Mouse (Mus musculus) adrenal gland, postnatal 10 days (tissue): ENCODE data around the gene Map3k9. TPM values are rescaled to one million over a fixed set of nuclear protein-coding genes. Genes with fewer than 3 reads are reported as not detected.

ENCODE experiments used
- DNase-seq: peaks from one replicate; pipeline ENCODE4 v3.0.0; 2021; ENCODE audit warnings: mixed read lengths
- long read RNA-seq, 2 experiments: library from polyadenylated mRNA; stranded (forward); transcript quantifications; one replicate each; pipeline ENCODE4 v2.0.0; 2021
- total RNA-seq, 2 experiments: library from RNA; stranded (reverse); gene quantifications; 2 replicates each; pipeline ENCODE4 v1.2.3; 2021

Map3k9 gene
- total RNA-seq = 1 to 10 TPM; 1.1 to 2.0 TPM
- long read RNA-seq, experiment 1, full-length matches to known transcripts = 2 of 2 reads
- long read RNA-seq, experiment 1, partial matches to known transcripts = 0 of 2 reads
- long read RNA-seq, experiment 1, other reads (novel, unspliced or antisense) = 0 of 2 reads
- long read RNA-seq, experiment 2, full-length matches to known transcripts = 1 of 1 reads
- long read RNA-seq, experiment 2, partial matches to known transcripts = 0 of 1 reads
- long read RNA-seq, experiment 2, other reads (novel, unspliced or antisense) = 0 of 1 reads

DNA sequence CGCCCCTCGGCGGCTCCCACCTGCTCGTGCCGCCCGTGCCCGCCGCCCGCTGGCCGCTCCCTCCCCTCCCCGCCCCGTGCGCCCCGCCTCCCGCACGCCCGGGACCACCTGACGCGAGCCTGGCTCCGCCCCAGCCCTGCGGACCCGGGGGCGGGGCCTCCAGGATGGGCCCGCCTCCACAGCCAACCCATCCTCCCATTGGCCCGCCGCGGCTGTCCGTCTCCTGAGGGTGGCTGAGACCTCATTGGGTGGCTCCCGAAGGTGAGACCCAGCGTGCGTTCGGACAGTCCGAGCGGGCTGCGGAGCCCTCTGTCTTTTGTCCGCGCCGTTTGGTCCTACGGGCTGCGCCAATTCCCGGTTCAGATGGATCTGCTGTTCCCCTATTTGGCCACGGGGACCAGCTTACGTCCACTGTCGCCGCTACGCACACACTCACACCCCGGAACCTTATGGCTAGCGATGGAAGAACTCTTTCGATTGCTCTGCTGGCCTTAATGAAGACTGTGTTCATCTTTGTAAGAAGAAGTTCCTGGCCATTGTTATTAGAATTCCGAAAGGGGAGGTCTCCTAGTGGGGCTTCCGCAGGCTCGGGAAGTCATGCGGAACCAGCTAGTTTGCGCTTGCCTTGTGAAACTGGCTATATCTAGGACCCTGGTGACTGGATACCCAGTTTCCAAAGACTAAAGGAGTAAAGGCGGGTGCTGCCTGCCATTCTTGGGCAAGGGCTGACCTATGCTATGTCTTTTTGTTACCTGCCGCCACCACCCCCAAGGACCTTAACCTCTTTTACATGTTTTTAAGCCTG is at the start of gene Map3k9:
Gene Map3k9 (minus strand): TSS at position 71 of the 805 bp plus-strand sequence.
- DNase-seq = peak; percentile 96

- DNase-seq = no peak
Measured at GRCm38 (mm10) chr12:81828355-81828754, 47.4 kb upstream of the Map3k9 start.

DNA sequence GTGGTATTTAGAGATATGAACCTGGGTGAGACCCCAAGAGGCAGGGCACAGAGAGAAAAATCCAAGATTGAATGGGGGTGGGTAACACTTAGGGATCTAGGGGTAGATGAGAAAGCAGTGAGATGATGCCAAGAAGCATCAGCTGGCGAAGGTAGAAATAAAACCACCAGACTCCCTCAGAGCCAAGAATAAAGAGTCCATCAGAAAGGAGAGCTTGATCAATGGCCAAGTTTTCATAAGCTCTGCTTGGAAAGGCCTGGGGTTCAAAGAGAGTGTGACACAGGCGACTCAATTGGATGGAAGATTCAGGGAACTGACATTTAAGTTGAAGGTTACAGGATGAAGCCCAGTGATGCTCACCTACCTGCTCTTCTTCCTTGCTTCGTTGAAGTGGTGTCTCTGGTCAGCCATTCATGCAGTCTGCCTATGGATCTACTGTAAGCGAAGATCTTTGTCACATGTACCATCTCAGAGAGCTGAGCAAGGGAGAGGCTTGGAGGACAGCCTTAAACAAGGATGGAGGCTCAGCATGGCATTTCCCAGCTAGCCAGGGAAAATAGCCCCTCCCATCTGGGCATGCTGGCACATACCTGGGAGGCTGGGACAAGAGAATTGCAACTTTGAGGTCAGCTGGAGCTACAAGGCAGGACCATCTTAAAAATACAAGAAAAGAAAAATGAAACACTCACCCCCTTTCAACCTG is 42.0 kb upstream of the Map3k9 start:
- DNase-seq = no peak

GRCm38 (mm10) chr12:81822176-81822575 is 41.2 kb upstream of the Map3k9 start:
- DNase-seq = no peak

DNA sequence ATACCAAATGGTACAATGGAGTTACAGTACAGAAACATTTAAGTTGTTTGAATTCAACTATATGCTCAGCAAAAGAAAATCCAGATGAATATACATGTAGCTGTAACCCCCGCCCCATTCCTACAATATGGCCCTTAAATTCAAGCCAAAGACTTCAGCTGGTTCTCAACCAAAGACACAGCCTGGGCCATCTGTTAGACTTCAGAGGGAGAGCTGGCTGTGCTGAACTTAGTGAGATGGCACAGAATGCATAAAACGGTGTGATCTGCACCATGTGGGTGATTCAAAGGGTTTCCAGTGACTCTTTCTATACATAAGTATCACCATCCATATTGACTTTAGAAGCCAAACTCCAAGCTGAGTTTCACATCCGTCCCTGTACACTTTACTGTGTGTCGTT is 39.7 kb upstream of the Map3k9 start:
- no peak for DNase-seq

DNA sequence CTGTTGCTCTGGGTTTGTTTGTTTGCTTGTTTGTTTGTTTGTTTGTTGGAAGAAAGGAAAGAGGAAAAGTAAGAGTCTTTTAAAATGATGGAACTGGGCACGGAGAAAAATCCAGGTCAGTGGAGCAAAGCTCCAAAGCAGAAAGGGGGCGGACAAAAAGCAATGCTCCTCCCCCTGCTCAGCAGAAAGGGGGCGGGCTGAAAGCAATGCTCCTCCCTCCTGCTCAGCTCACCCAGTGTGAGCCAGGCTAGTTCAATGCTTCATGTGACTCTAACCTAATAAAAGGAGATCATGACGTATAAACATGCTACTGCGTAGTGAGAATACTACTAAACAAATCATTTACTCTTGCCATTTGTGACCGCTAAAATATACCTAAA is 36.1 kb upstream of the Map3k9 start:
- DNase-seq = peak; percentile 36

DNA sequence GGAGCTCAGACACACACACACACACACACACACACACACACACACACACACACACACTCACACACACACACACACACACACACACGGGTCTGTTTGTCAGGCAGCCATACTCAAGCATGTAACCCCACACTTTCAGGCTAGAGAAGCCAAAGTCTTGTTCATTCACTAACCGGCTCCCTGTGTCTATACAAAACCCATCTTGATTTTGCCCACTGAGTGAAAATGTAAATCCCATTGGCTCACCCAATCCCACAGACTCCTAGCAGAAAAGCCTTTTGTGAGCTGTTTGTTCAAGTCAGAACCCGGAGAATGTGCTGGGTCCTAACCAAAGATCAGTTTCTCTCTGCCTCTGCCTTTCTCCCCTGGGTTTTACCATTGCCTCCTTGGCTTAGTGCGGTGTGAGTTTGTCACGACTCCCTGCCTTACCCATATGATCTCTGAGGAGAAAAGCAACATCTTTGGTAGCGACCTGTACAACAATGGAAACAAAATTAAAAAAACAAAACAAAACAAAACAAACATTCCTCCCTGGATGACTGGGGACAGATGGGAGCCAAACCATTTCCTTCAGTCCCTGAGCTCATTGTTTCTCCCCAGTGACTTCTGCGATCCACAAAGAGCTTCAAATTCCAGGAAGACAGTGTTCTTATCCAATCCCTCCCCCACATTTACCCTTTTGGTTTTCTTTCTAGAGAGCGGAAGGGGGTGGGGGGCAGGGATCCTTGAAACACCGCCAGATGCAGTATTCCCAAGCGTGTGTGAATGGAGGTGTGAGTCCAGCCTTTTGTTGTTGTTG is 35.6 kb upstream of the Map3k9 start:
- DNase-seq = no peak

GRCm38 (mm10) chr12:81814742-81815141 is 33.8 kb upstream of the Map3k9 start:
- no peak for DNase-seq

DNA sequence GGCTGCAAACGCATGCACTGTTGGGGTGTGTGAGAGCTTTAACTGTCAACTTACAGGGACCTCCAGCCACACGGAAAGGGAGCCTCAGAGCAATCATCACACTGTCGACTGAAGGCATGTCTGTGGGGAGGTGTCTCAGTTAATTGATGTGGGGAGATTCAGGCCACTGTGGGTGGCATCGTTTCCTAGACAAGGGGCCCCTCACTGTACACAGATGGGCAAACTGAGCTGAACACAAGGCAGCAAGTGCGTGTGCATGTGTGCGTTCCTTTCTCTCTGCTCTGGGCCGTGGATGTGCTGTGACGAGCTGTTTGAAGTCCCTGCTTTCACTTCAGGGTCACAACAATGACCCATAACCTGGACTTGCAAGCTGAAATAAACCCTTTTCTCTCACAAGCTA is 29.4 kb upstream of the Map3k9 start:
- DNase-seq = no peak

GRCm38 (mm10) chr12:81808596-81808995 is 27.6 kb upstream of the Map3k9 start:
- no peak for DNase-seq

DNA sequence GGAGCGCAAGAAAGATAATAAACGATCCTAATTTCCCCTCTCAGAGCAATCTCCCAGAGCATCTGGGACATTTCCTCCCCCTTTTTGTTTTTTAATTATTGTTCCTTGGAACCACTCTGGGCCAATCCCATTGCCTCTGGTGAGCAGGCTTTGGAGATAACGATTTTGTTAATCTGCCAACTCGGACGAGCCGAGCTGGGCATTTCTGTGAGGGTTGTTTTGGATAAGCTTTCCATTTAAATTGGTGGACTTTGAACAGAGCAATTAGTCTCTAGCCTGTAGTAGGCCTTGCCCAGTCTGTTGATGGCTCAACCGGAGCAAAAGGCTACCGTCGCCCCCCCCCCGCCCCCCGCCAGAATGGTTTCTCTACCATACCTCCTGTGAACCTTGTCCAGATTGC is 27.0 kb upstream of the Map3k9 start:
- DNase-seq = peak; percentile 44

DNA sequence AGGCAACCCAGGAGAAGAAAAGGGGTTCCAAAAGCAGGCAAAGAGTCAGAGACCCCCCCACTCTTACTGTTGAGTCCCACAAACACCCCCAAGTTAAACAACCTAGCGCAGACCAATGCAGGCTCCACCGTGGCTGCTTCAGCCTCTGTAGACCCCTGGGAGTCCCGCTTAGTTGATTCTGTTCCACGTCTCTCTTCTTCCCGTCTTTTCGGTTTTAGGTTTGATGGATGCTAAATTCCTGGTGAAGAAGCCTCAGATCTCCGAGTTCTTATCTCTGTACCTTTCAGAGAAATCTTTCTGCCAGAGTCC is 26.5 kb upstream of the Map3k9 start:
- no peak for DNase-seq

DNA sequence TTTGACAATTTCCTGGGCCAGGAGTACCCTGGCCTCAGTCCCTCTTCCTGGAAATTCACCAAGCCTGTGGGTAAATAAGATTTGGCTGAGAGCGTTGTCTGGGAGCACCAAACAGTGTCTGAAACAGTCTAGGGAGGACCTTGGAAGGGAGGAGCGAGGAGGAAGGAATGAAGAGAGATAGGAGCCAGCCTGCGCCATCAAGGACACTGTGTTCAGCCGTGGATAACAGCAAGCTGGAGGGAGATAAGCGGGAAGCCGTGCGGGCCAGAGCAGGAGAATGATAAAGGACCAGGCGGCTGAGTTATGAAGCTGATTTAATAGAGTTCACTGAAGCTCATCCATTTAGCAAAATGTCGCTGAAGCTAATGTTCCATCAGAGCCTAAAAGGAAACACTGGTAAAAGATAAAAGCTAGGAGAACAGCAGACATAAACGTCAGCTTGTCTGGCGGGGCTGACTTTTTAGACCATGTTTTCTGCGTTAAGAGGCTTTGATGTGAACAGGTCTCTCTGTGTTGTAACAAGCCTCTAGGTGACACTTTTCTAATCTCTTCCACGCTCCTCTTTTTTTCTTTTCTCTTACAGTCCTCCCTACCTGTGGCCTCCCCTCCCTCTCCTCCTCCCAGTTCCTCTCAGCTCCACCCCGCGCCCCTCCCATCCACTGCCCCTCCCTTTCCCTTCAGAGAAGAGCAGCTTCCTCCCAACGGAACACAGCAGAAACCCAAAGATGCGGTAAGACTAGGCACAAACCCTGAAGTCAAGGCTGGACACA is 26.0 kb upstream of the Map3k9 start:
- DNase-seq = peak; percentile 77

GRCm38 (mm10) chr12:81806114-81806513 is 25.1 kb upstream of the Map3k9 start:
- no peak for DNase-seq

GRCm38 (mm10) chr12:81803803-81804202 is 22.8 kb upstream of the Map3k9 start:
- DNase-seq = no peak

GRCm38 (mm10) chr12:81803016-81803415 is 22.0 kb upstream of the Map3k9 start:
- no peak for DNase-seq

GRCm38 (mm10) chr12:81801134-81801533 is 20.2 kb upstream of the Map3k9 start:
- no peak for DNase-seq

DNA sequence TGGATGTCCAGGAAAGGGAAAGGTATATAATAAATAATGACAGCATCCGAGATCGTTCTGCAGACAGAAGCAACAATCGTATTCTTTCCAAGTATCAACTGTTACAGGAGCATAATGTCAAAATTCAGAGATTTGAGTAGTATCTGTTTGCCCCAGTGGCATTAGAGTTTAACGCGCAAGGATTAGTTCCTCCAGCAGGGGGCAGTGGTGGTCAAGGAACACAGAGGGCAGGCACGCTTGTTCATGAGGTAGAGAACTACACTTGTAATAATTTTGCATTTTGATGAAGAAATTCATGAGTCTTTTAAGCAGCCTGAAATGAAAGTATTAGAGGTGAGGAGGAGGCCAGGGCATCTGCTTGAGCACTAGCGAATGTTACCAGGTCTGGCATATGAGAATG is 15.6 kb upstream of the Map3k9 start:
- peak; percentile 92 for DNase-seq

- no peak for DNase-seq
Measured at GRCm38 (mm10) chr12:81792511-81793218, 11.7 kb upstream of the Map3k9 start.

- no peak for DNase-seq
Measured at GRCm38 (mm10) chr12:81789499-81789898, 8.5 kb upstream of the Map3k9 start.

DNA sequence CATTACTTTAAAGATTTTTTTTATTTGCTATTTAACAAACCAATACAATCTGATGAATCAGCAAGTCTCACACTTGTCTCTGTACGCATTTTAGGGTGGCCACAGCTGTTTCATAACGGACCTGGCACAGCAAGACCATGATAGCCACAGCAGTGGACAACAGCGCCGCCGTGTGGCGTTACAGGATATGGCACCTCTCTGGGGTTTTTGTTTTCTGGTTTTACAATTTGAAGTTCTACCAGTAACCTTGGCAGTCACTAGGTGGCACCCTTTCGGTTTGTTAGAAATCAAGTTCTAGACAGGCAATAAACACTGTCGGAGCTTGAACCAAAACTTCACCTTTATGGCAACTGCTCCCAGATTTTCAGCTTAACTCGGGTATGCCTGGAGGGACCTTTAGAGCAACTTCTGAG is 7.7 kb upstream of the Map3k9 start:
- peak; percentile 95 for DNase-seq
